Mouse (Mus musculus): ENCODE data around the gene Gtf2i. TPM values are rescaled to one million over a fixed set of nuclear protein-coding genes. Genes with fewer than 3 reads are reported as not detected.

Gtf2i gene
- polyA plus RNA-seq, 1 experiment from 2014 or later, result 133 TPM

GRCm38 (mm10) chr5:134314068-134314674, 389 bp downstream of the Gtf2i start:
- peaks cover 6% of the 10 kb centered on the region for H3K36me3 ChIP-seq (ENCODE audit: control insufficient read depth, insufficient read depth, low read length)
- H3K4me1 ChIP-seq (ENCODE audit: control insufficient read depth, insufficient read depth, low read length), result peaks cover 41% of the 10 kb centered on the region
- H3K4me2 ChIP-seq (ENCODE audit: low read length), result peak overlapping the region; percentile 78
- H3K27ac ChIP-seq (ENCODE audit: low read length), result peak overlapping the region; percentile 99
- H3K4me3 ChIP-seq (ENCODE audit: low read depth, low read length), result peak overlapping the region; percentile 84
- H3K9ac ChIP-seq (ENCODE audit: low read depth, low read length), result peak overlapping the region; percentile 97
- H3K9me3 ChIP-seq (replicated peaks; ENCODE audit: control insufficient read depth, low read length, poor library complexity, severe bottlenecking), result no peaks in the 10 kb centered on the region
- H3K27me3 ChIP-seq (ENCODE audit: control insufficient read depth, insufficient read depth, low read depth, low read length), result no peaks in the 10 kb centered on the region
- WGBS, result under 1% methylated on average over 42 of the region's 64 CpGs
- ATAC-seq, result peak; percentile 54

GRCm38 (mm10) chr5:134313451-134314067, 1.0 kb downstream of the Gtf2i start:
- Histone ChIP-seq H3K27ac (ENCODE audit: low read length) (peak overlapping the region; percentile 99), H3K9me3 (replicated peaks; ENCODE audit: control insufficient read depth, low read length, poor library complexity, severe bottlenecking) (no peaks in the 10 kb centered on the region), H3K36me3 (ENCODE audit: control insufficient read depth, insufficient read depth, low read length) (peaks cover 6% of the 10 kb centered on the region), H3K9ac (ENCODE audit: low read depth, low read length) (peak overlapping the region; percentile 97), H3K4me1 (ENCODE audit: control insufficient read depth, insufficient read depth, low read length) (peaks cover 41% of the 10 kb centered on the region), H3K4me3 (ENCODE audit: low read depth, low read length) (peak overlapping the region; percentile 84), H3K27me3 (ENCODE audit: control insufficient read depth, insufficient read depth, low read depth, low read length) (no peaks in the 10 kb centered on the region), H3K4me2 (ENCODE audit: low read length) (peak overlapping the region; percentile 78)
- under 1% methylated on average over 66 of the region's 68 CpGs for WGBS
- ATAC-seq, result peak; percentile 76

- Histone ChIP-seq H3K27ac (ENCODE audit: low read length) (peak overlapping the region; percentile 99), H3K9ac (ENCODE audit: low read depth, low read length) (peak overlapping the region; percentile 97), H3K9me3 (replicated peaks; ENCODE audit: control insufficient read depth, low read length, poor library complexity, severe bottlenecking) (no peaks in the 10 kb centered on the region), H3K4me2 (ENCODE audit: low read length) (peak overlapping the region; percentile 78), H3K4me1 (ENCODE audit: control insufficient read depth, insufficient read depth, low read length) (peaks cover 42% of the 10 kb centered on the region), H3K36me3 (ENCODE audit: control insufficient read depth, insufficient read depth, low read length) (peaks cover 6% of the 10 kb centered on the region), H3K4me3 (ENCODE audit: low read depth, low read length) (peak overlapping the region; percentile 84), H3K27me3 (ENCODE audit: control insufficient read depth, insufficient read depth, low read depth, low read length) (no peaks in the 10 kb centered on the region)
- 1% methylated on average over 19 of the region's 19 CpGs for WGBS
- no peak for ATAC-seq
Measured at GRCm38 (mm10) chr5:134312691-134313450, 1.7 kb downstream of the Gtf2i start.

- no peak for ATAC-seq
- 83% methylated on average over 6 of the region's 6 CpGs for WGBS
Measured at GRCm38 (mm10) chr5:134311894-134312411, 2.6 kb downstream of the Gtf2i start.

GRCm38 (mm10) chr5:134310201-134310600, 4.4 kb downstream of the Gtf2i start:
- Histone ChIP-seq H3K4me2 (ENCODE audit: low read length) (no peak overlapping the region), H3K36me3 (ENCODE audit: control insufficient read depth, insufficient read depth, low read length) (peaks cover 6% of the 10 kb centered on the region), H3K9me3 (replicated peaks; ENCODE audit: control insufficient read depth, low read length, poor library complexity, severe bottlenecking) (no peaks in the 10 kb centered on the region), H3K4me1 (ENCODE audit: control insufficient read depth, insufficient read depth, low read length) (peaks cover 29% of the 10 kb centered on the region), H3K9ac (ENCODE audit: low read depth, low read length) (no peak overlapping the region), H3K27me3 (ENCODE audit: control insufficient read depth, insufficient read depth, low read depth, low read length) (no peaks in the 10 kb centered on the region), H3K4me3 (ENCODE audit: low read depth, low read length) (no peak overlapping the region), H3K27ac (ENCODE audit: low read length) (no peak overlapping the region)
- WGBS, result 91% methylated on average over 9 of the region's 9 CpGs
- no peak for ATAC-seq

More at GRCm38 (mm10) chr5:134311894-134312411, 2.6 kb downstream of the Gtf2i start:
- Histone ChIP-seq H3K4me2 (ENCODE audit: low read length) (peak overlapping the region; percentile 78), H3K4me3 (ENCODE audit: low read depth, low read length) (peak overlapping the region; percentile 84), H3K27me3 (ENCODE audit: control insufficient read depth, insufficient read depth, low read depth, low read length) (no peaks in the 10 kb centered on the region), H3K4me1 (ENCODE audit: control insufficient read depth, insufficient read depth, low read length) (peaks cover 42% of the 10 kb centered on the region), H3K36me3 (ENCODE audit: control insufficient read depth, insufficient read depth, low read length) (peaks cover 6% of the 10 kb centered on the region), H3K9me3 (replicated peaks; ENCODE audit: control insufficient read depth, low read length, poor library complexity, severe bottlenecking) (no peaks in the 10 kb centered on the region), H3K27ac (ENCODE audit: low read length) (no peak overlapping the region), H3K9ac (ENCODE audit: low read depth, low read length) (peak overlapping the region; percentile 50)

- peaks cover 29% of the 10 kb centered on the region for H3K4me1 ChIP-seq (ENCODE audit: control insufficient read depth, insufficient read depth, low read length)
- no peak overlapping the region for H3K9ac ChIP-seq (ENCODE audit: low read depth, low read length)
- ATAC-seq, result no peak
- H3K4me2 ChIP-seq (ENCODE audit: low read length), result no peak overlapping the region
- WGBS, result 100% methylated on average over 1 of the region's 1 CpGs
- no peak overlapping the region for H3K4me3 ChIP-seq (ENCODE audit: low read depth, low read length)
- H3K36me3 ChIP-seq (ENCODE audit: control insufficient read depth, insufficient read depth, low read length), result peaks cover 6% of the 10 kb centered on the region
- H3K27ac ChIP-seq (ENCODE audit: low read length), result no peak overlapping the region
- no peaks in the 10 kb centered on the region for H3K9me3 ChIP-seq (replicated peaks; ENCODE audit: control insufficient read depth, low read length, poor library complexity, severe bottlenecking)
- no peaks in the 10 kb centered on the region for H3K27me3 ChIP-seq (ENCODE audit: control insufficient read depth, insufficient read depth, low read depth, low read length)
Measured at GRCm38 (mm10) chr5:134309345-134309744, 5.2 kb downstream of the Gtf2i start.

- H3K4me1 ChIP-seq (ENCODE audit: control insufficient read depth, insufficient read depth, low read length), result peaks cover 4% of the 10 kb centered on the region
- no peaks in the 10 kb centered on the region for H3K9me3 ChIP-seq (replicated peaks; ENCODE audit: control insufficient read depth, low read length, poor library complexity, severe bottlenecking)
- H3K4me3 ChIP-seq (ENCODE audit: low read depth, low read length), result no peak overlapping the region
- H3K27me3 ChIP-seq (ENCODE audit: control insufficient read depth, insufficient read depth, low read depth, low read length), result no peaks in the 10 kb centered on the region
- ATAC-seq, result no peak
- H3K27ac ChIP-seq (ENCODE audit: low read length), result no peak overlapping the region
- no peak overlapping the region for H3K9ac ChIP-seq (ENCODE audit: low read depth, low read length)
- WGBS, result 82% methylated on average over 6 of the region's 6 CpGs
- peaks cover 12% of the 10 kb centered on the region for H3K36me3 ChIP-seq (ENCODE audit: control insufficient read depth, insufficient read depth, low read length)
- no peak overlapping the region for H3K4me2 ChIP-seq (ENCODE audit: low read length)
Measured at GRCm38 (mm10) chr5:134304639-134305038, 9.9 kb downstream of the Gtf2i start.

GRCm38 (mm10) chr5:134295277-134296050, 19.1 kb downstream of the Gtf2i start:
- no peaks in the 10 kb centered on the region for H3K27me3 ChIP-seq (ENCODE audit: control insufficient read depth, insufficient read depth, low read depth, low read length)
- peaks cover 8% of the 10 kb centered on the region for H3K4me1 ChIP-seq (ENCODE audit: control insufficient read depth, insufficient read depth, low read length)
- no peak overlapping the region for H3K27ac ChIP-seq (ENCODE audit: low read length)
- ATAC-seq, result no peak
- H3K4me2 ChIP-seq (ENCODE audit: low read length), result no peak overlapping the region
- H3K4me3 ChIP-seq (ENCODE audit: low read depth, low read length), result no peak overlapping the region
- peaks cover 16% of the 10 kb centered on the region; the same call in 1 of the 2 replicates for H3K36me3 ChIP-seq (ENCODE audit: control insufficient read depth, insufficient read depth, low read length)
- WGBS, result 90% methylated on average over 16 of the region's 16 CpGs
- H3K9me3 ChIP-seq (replicated peaks; ENCODE audit: control insufficient read depth, low read length, poor library complexity, severe bottlenecking), result no peaks in the 10 kb centered on the region
- H3K9ac ChIP-seq (ENCODE audit: low read depth, low read length), result no peak overlapping the region

Measured in midbrain, embryonic 16.5 days (tissue).